In the genomic region with DNA sequence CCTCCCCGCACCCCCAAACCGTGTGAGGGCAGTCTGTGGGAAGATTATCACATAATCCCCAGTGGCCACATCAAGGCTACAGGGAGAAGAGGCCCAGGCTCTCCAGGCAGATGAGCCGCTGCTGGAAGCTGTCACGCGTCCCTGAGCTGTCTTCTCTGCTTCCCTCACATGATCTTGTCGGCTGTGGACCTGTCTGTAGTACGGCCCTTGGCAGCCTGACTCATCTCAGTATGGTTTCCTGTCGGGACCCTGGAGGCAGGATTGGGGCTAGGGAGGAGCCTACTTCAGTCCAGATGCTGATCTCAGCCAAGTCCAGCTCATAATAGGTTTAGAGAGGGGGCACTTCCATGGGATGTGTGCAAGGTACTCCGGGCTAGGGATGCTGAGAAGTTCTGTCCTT, we compare ENCODE assay signal across 9 mouse cellular contexts. TPM values are rescaled to one million over a fixed set of nuclear protein-coding genes. Genes with fewer than 3 reads are reported as not detected.
DNase-seq lines count a peak whose midpoint lies in the region; ATAC-seq and TF ChIP-seq lines count a peak whose summit lies in the region.
"Had no signal": no experiment of that assay in that cellular context is flagged by ENCODE, and none has a peak within 500 bp of the region (broad histone marks: within the 10 kb centered on the region; RNA-seq: fewer than 3 reads in every experiment).

No protein-coding gene starts in this region.

- 24% methylated on average over 9 of the region's 9 CpGs for WGBS in heart, embryonic 14.5 days
- 58% methylated on average over 9 of the region's 9 CpGs for WGBS in forebrain, embryonic 14.5 days

- H3K27me3 ChIP-seq in heart, embryonic 14.5 days (ENCODE audit: control insufficient read depth, insufficient read depth, low read length): no peaks in the 10 kb centered on the region
- H3K27me3 ChIP-seq in forebrain, embryonic 14.5 days (replicated peaks; ENCODE audit: control insufficient read depth, insufficient read depth, low read length): no peaks in the 10 kb centered on the region

- H3K9me3 ChIP-seq in heart, embryonic 14.5 days (ENCODE audit: control insufficient read depth, low read length): no peaks in the 10 kb centered on the region
- no peaks in the 10 kb centered on the region for H3K9me3 ChIP-seq in ES-E14 (ENCODE audit: control insufficient read depth, insufficient read depth, low read depth, low read length)
- H3K9me3 ChIP-seq in forebrain, embryonic 14.5 days (replicated peaks; ENCODE audit: control insufficient read depth, low read length): no peaks in the 10 kb centered on the region

- no peak overlapping the region for H3K4me3 ChIP-seq in heart, embryonic 14.5 days (ENCODE audit: control insufficient read depth in 1 of 2, insufficient read depth in 1 of 2, low read depth in 1 of 2, low read length in 2 of 2)
- H3K4me3 ChIP-seq in ES-E14 (ENCODE audit: insufficient read depth in 1 of 2, low read depth in 1 of 2, low read length in 2 of 2, poor library complexity in 1 of 2, severe bottlenecking in 1 of 2): no peak overlapping the region
- no peak overlapping the region for H3K4me3 ChIP-seq in forebrain, embryonic 14.5 days (ENCODE audit: low read depth, low read length)

- peaks cover 21 to 29% of the 10 kb centered on the region in 2 experiments for H3K4me1 ChIP-seq in heart, embryonic 14.5 days (ENCODE audit: control insufficient read depth in 2 of 2, insufficient read depth in 2 of 2, low read length in 2 of 2)
- H3K4me1 ChIP-seq in ES-E14 (ENCODE audit: control insufficient read depth in 2 of 2, insufficient read depth in 2 of 2, low read length in 2 of 2, poor library complexity in 1 of 2): peaks cover 10 to 64% of the 10 kb centered on the region in 2 experiments
- peaks cover 9% of the 10 kb centered on the region for H3K4me1 ChIP-seq in forebrain, embryonic 14.5 days (ENCODE audit: control insufficient read depth, insufficient read depth, low read length)

- no peak overlapping the region for H3K27ac ChIP-seq in heart, embryonic 14.5 days (replicated peaks in 1 of 2; ENCODE audit: control insufficient read depth in 1 of 2, insufficient read depth in 1 of 2, low read depth in 2 of 2, low read length in 2 of 2)
- no peak overlapping the region; the same call in 1 of the 2 replicates for H3K27ac ChIP-seq in ES-E14 (ENCODE audit: insufficient read depth, low read depth, low read length, poor library complexity, severe bottlenecking)
- H3K27ac ChIP-seq in forebrain, embryonic 14.5 days (ENCODE audit: low read depth, low read length): no peak overlapping the region

- no peak overlapping the region for H3K9ac ChIP-seq in heart, embryonic 14.5 days (ENCODE audit: low read length)
- H3K9ac ChIP-seq in ES-E14 (ENCODE audit: insufficient read depth, low read depth, low read length, poor library complexity, severe bottlenecking): peak overlapping the region; percentile 42
- no peak overlapping the region for H3K9ac ChIP-seq in forebrain, embryonic 14.5 days (ENCODE audit: low read length)

- H3K4me2 ChIP-seq in heart, embryonic 14.5 days (ENCODE audit: low read length): 0 out of 2 replicates have a peak overlapping the region, but pooled peaks have one; percentile 4
- H3K4me2 ChIP-seq in forebrain, embryonic 14.5 days (ENCODE audit: low read length): no peak overlapping the region

- no peak for DNase-seq in heart, adult 18-20 months
- DNase-seq in 3134 (ENCODE audit: extremely low read depth, insufficient read length, low spot score) (peak; percentile 79), ES-E14 (ENCODE audit: low read depth, low spot score) (no peak)
- no peak for DNase-seq in testis, postnatal 14 days (ENCODE audit: low spot score)
- no peak for DNase-seq in forebrain, embryonic 14.5 days (ENCODE audit: low spot score)
- no peak for DNase-seq in urinary bladder, postnatal 25 days (ENCODE audit: low spot score)

- 0 out of 2 replicates have a peak, but pooled peaks have one; percentile 28 for ATAC-seq in heart, embryonic 14.5 days (ENCODE audit: insufficient number of reproducible peaks, insufficient read depth, low FRiP score, low read depth)
- ATAC-seq in erythroid progenitor cell, adult 5-6 weeks (replicated peaks; ENCODE audit: low FRiP score, poor library complexity, severe bottlenecking): peak; percentile 25
- no peak for ATAC-seq in forebrain, embryonic 14.5 days
- ATAC-seq: activated CD4-positive, CD25-positive, alpha-beta regulatory T cell, adult 4 months had no signal

- H3K36me3 ChIP-seq in heart, embryonic 14.5 days (ENCODE audit: control insufficient read depth, insufficient read depth, low read length): no peaks in the 10 kb centered on the region
- no peaks in the 10 kb centered on the region; the same call in 1 of the 2 replicates for H3K36me3 ChIP-seq in ES-E14 (ENCODE audit: control insufficient read depth, insufficient read depth, low read length, poor library complexity, severe bottlenecking)
- H3K36me3 ChIP-seq in forebrain, embryonic 14.5 days (ENCODE audit: control insufficient read depth, insufficient read depth, low read length): no peaks in the 10 kb centered on the region

- in situ Hi-C loops in ES-E14 (cut with MboI; ENCODE audit: low sequenced_read_pairs in 2 of 2, unreplicated experiment in 2 of 2): no loop called here

TF ChIP-seq in ES-E14, 5 proteins besides CTCF, POLR2A, EP300 and RAD21:
- no peak for TF ChIP-seq HCFC1 (IDR thresholded peaks at IDR 0.05; ENCODE audit: borderline replicate concordance, insufficient read depth, low read length)
- no peak for TF ChIP-seq MAFK (IDR thresholded peaks at IDR 0.05; ENCODE audit: insufficient read depth, low read depth, low read length)
- no peak for TF ChIP-seq ZNF384 (IDR thresholded peaks at IDR 0.05; ENCODE audit: low read depth, low read length)
- TF ChIP-seq ZC3H11A (IDR thresholded peaks at IDR 0.05; ENCODE audit: borderline replicate concordance, low read depth, low read length): no peak
- no peak for TF ChIP-seq CHD2 (IDR thresholded peaks at IDR 0.05; ENCODE audit: low read depth, low read length)

RNA-seq across cellular contexts. Expression of a gene that starts 7.1 kb away (rescaled TPM):
- 763 and 822 TPM in 2 replicates for polyA plus RNA-seq in heart, embryonic 14.5 days (2014; fragmentation: Nextera tagmentation; extraction: Ambion mirVana)
- 100 to 1,000 TPM; 163 to 184 TPM for total RNA-seq in heart, adult 18-20 months (2021)
- total RNA-seq in ES-E14 (2012; rRNA removed): 1,661 and 1,803 TPM in 2 replicates
- total RNA-seq in erythroid progenitor cell, adult 5-6 weeks (2015; ENCODE audit: low replicate concordance): 600 and 647 TPM in 2 replicates
- total RNA-seq in erythroid progenitor cell, adult 5-6 weeks (2017; ENCODE audit: low replicate concordance): 701 and 821 TPM in 2 replicates
- 768 and 902 TPM in 2 replicates for polyA plus RNA-seq in forebrain, embryonic 14.5 days (2014; fragmentation: Nextera tagmentation; extraction: Ambion mirVana)

RNA-seq across cellular contexts. Expression of a gene that starts 7.7 kb away (rescaled TPM):
- polyA plus RNA-seq in heart, embryonic 14.5 days (2014; fragmentation: Nextera tagmentation; extraction: Ambion mirVana): 40.7 and 44.5 TPM in 2 replicates
- total RNA-seq in heart, adult 18-20 months (2021): 100 to 1,000 TPM in 1 of 2 experiments, 10 to 100 TPM in 1; 80.2 to 107 TPM
- 78.8 and 105 TPM in 2 replicates for total RNA-seq in ES-E14 (2012; rRNA removed)
- total RNA-seq in erythroid progenitor cell, adult 5-6 weeks (2015; ENCODE audit: low replicate concordance): 19.1 and 20.1 TPM in 2 replicates
- total RNA-seq in erythroid progenitor cell, adult 5-6 weeks (2017; ENCODE audit: low replicate concordance): 3.6 and 16.7 TPM in 2 replicates
- 28.8 and 30.1 TPM in 2 replicates for polyA plus RNA-seq in forebrain, embryonic 14.5 days (2014; fragmentation: Nextera tagmentation; extraction: Ambion mirVana)

RNA-seq across cellular contexts. Expression of a gene that starts 34.1 kb away (rescaled TPM):
- 28.0 and 30.0 TPM in 2 replicates for polyA plus RNA-seq in heart, embryonic 14.5 days (2014; fragmentation: Nextera tagmentation; extraction: Ambion mirVana)
- total RNA-seq in heart, adult 18-20 months (2021): 10 to 100 TPM; 14.8 to 18.4 TPM
- total RNA-seq in ES-E14 (2012; rRNA removed): 16.6 and 24.3 TPM in 2 replicates
- 8.6 and 9.2 TPM in 2 replicates for total RNA-seq in erythroid progenitor cell, adult 5-6 weeks (2015; ENCODE audit: low replicate concordance)
- total RNA-seq in erythroid progenitor cell, adult 5-6 weeks (2017; ENCODE audit: low replicate concordance): 22.5 and 26.3 TPM in 2 replicates
- 33.1 and 36.6 TPM in 2 replicates for polyA plus RNA-seq in forebrain, embryonic 14.5 days (2014; fragmentation: Nextera tagmentation; extraction: Ambion mirVana)
